Mouse (Mus musculus) midbrain, embryonic 15.5 days (tissue): ENCODE results near the gene Cad. TPM values are rescaled to one million over a fixed set of nuclear protein-coding genes. Genes with fewer than 3 reads are reported as not detected.
"Not testable (repeated sequence)": the region's sequence is repeated elsewhere in the genome, so short reads cannot be mapped to it uniquely, and the experiment has no call there.

Experiments used
- ATAC-seq: fragments of 200-750 bp; cut with Nextera tagmentation; replicated peaks from 2 replicates; pipeline ENCODE4 v1.8.0; 2017; ENCODE audit warnings: moderate TSS enrichment
- H3K27ac ChIP-seq: fragments of 300-500 bp; sonication (generic); 2 replicates; pipeline ENCODE4 v1.5.1; 2015; ENCODE audit warnings: mild to moderate bottlenecking, inconsistent platforms
- H3K27me3 ChIP-seq: fragments of 300-500 bp; sonication (generic); replicated peaks from 2 replicates; pipeline ENCODE4 v1.6.1; 2015; ENCODE audit warnings: inconsistent platforms
- H3K36me3 ChIP-seq: fragments of 300-500 bp; sonication (generic); replicated peaks from 2 replicates; pipeline ENCODE4 v1.6.1; 2015; ENCODE audit warnings: inconsistent platforms
- H3K4me1 ChIP-seq: fragments of 300-500 bp; sonication (generic); 2 replicates; pipeline ENCODE4 v1.6.1; 2015; ENCODE audit warnings: inconsistent platforms
- H3K4me2 ChIP-seq: fragments of 300-500 bp; sonication (generic); 2 replicates; pipeline ENCODE4 v1.6.1; 2015; ENCODE audit warnings: inconsistent platforms, mild to moderate bottlenecking, moderate library complexity
- H3K4me3 ChIP-seq: fragments of 300-500 bp; sonication (generic); 2 replicates; pipeline ENCODE4 v1.5.1; 2015; ENCODE audit warnings: mild to moderate bottlenecking, inconsistent platforms
- H3K9ac ChIP-seq: fragments of 300-500 bp; sonication (generic); 2 replicates; pipeline ENCODE4 v1.6.1; 2015; ENCODE audit warnings: mild to moderate bottlenecking, inconsistent platforms
- H3K9me3 ChIP-seq: fragments of 300-500 bp; sonication (generic); 2 replicates; pipeline ENCODE4 v1.6.1; 2016; ENCODE audit warnings: inconsistent platforms
- WGBS: fragments of 180-500 bp; shearing (Covaris S2); methylation state at CpG from one replicate; pipeline ENCODE4 v1.1.7; 2015; ENCODE audit warnings: mixed read lengths; 5-methylcytosine and 5-hydroxymethylcytosine counted together
- polyA plus RNA-seq: library from polyadenylated mRNA; unstranded; fragments of >200 nt; fragmentation: Nextera tagmentation; extraction: Ambion mirVana; gene quantifications from 2 replicates; pipeline ENCODE4 v1.2.1, GENCODE M21; 2015

The Cad gene
- 14.9 and 16.2 TPM in 2 replicates for polyA plus RNA-seq

DNA sequence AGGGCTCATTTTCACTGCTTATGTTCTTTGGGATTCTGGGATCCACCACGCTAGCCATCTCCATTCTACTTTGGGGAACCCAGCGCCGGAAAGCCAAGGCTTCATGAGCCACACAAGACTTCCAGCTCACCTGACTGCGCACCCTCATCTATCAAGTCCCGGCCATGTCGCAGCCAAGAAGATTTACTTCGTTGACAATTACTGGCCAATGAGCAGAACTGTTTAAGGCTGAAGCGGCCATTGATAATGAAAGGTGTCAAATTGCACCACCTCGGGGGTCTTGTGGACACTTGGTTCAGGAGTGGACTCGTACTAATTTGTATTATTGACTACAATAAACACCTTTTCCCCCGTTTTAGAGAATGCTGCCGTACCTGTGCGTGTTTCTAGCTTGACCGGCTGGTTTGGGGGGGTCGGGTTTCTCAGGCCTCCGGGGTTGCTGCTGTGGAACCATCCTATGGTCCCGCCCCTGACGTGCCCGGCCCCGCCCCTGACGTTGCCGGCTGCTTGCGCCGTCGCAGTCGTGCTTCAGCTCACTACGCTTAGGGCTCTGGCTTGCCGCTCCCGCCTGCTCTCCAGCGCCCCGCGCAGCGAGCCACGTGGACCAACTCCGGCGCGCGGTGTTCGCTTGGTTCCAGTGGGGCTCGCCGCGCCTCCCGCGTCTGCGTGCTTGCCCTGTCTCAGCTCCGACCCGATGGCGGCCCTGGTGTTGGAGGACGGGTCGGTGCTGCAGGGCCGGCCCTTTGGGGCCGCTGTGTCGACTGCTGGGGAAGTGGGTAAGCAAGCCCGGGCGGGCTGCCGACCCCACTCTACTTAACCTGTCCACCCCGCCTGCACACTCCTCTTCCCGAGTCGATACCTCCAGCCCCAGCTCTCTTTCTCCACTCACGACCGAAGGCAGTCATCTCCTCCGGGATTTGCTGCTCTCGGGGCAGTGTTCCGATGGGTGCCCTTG, at the start of gene Cad:
Cad (plus strand) TSS at position 520 of the 955 bp plus-strand sequence.
- H3K4me3 ChIP-seq: peak within 1 kb of the TSS; percentile 76
- peak within 1 kb of the TSS; percentile 70 for H3K9ac ChIP-seq
- H3K36me3 ChIP-seq: 0 out of 2 replicates have a peak, but pooled peaks cover 8% of the 10 kb centered on the region
- peaks cover 25% of the 10 kb centered on the region for H3K4me1 ChIP-seq
- no peaks in the 10 kb centered on the region for H3K27me3 ChIP-seq
- H3K9me3 ChIP-seq: no peaks in the 10 kb centered on the region
- H3K27ac ChIP-seq: peak within 1 kb of the TSS; percentile 78
- under 1% methylated on average over 64 of the region's 64 CpGs for whole genome bisulfite sequencing
- H3K4me2 ChIP-seq: peak within 1 kb of the TSS; percentile 97
- peak; percentile 98 for ATAC-seq

DNA sequence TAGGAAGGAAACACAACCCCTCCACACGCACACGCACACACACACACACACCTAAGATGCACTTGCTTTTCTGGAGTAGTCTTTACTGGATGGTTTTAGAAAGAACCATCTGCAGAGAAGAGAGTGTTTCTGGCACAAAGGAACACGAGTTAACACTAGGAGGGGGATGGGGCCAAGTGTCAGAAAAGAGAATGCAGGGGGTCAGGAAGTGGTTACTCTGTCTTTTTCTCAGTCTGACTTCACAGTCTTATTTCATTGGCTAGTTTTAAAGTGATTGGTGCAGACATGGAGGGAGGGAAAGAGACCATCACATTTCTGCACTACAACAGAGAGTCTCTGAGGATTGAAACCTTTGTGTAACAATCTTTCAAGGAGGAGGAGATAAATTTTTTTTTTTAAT, 41.8 kb upstream of the Cad start:
- H3K36me3 ChIP-seq: no peaks in the 10 kb centered on the region
- no peaks in the 10 kb centered on the region for H3K27me3 ChIP-seq
- no peak for ATAC-seq
- H3K4me2 ChIP-seq: no peak overlapping the region
- no peak overlapping the region for H3K9ac ChIP-seq
- H3K27ac ChIP-seq: no peak overlapping the region
- H3K4me3 ChIP-seq: no peak overlapping the region
- no peaks in the 10 kb centered on the region for H3K4me1 ChIP-seq
- H3K9me3 ChIP-seq: no peaks in the 10 kb centered on the region
- 77% methylated on average over 3 of the region's 3 CpGs for WGBS

DNA sequence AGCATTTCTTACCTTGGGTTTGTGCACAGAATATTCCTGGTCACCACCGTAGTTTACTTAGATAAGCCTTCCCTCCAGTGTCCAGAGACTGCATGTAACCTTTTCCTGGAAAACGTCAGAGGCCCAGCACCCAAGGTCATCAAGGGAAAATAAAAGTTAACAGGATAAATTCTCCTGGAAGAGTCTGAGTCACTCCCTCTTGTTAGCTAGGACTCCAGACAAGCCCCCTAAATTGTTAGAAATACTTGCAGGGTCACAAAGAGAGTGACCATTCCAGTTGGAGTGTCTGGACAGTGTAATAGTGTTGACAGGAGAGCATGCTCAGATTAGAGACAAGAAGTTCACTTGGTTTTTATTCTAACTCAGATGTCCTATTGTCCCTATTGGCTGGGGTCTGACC, 38.7 kb upstream of the Cad start:
- H3K27ac ChIP-seq: no peak overlapping the region
- no peak overlapping the region for H3K9ac ChIP-seq
- no peaks in the 10 kb centered on the region for H3K27me3 ChIP-seq
- no peaks in the 10 kb centered on the region for H3K9me3 ChIP-seq
- ATAC-seq: no peak
- no peaks in the 10 kb centered on the region for H3K4me1 ChIP-seq
- 78% methylated on average over 2 of the region's 2 CpGs for WGBS
- H3K4me2 ChIP-seq: no peak overlapping the region
- H3K36me3 ChIP-seq: no peaks in the 10 kb centered on the region
- H3K4me3 ChIP-seq: no peak overlapping the region

DNA sequence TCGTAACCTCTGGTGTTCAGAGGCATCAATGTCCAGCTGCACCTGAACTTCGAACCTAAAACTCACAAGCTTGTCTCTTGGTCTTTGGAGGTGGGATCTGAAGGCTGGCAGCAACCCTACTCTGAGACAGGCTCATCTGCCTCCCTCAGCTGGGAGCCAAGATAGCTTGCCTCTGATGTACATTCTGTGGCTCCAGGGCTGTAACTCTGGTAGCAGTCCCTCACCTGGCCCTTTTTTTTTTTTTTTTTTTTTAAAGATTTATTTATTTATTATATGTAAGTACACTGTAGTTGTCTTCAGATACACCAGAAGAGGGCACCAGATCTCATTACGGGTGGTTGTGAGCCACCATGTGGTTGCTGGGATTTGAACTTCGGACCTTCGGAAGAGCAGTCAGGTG, 32.8 kb upstream of the Cad start:
- WGBS: 86% methylated on average over 5 of the region's 5 CpGs
- H3K27me3 ChIP-seq: not testable (repeated sequence)

DNA sequence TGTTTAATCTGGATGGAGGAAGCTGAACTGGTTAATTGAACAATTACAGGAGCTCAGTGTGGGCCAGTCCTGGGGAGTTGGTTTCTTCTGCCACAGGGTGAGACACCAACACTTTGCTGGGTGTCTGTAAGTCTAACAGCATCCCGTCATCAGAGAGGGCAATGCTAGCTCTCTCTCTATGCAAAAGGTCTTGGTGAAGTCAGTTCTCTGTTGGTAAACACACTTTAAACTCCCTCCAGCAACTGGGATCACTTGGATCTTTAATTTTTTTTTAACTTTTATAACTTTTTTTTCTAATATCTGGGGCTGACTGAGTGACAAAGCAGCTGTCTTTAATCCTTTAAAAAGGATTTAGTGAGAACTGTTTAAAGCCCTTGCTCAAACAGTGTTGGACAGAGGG, 31.9 kb upstream of the Cad start:
- Histone ChIP-seq H3K4me2 (no peak overlapping the region), H3K27me3 (no peaks in the 10 kb centered on the region), H3K27ac (no peak overlapping the region), H3K4me1 (peaks cover 3% of the 10 kb centered on the region), H3K36me3 (no peaks in the 10 kb centered on the region), H3K9me3 (no peaks in the 10 kb centered on the region), H3K4me3 (no peak overlapping the region), H3K9ac (no peak overlapping the region)
- 20% methylated on average over 1 of the region's 1 CpGs for WGBS
- no peak for ATAC-seq

More for the DNA sequence above, 32.8 kb upstream of the Cad start:
- ATAC-seq, H3K4me3 ChIP-seq, H3K9ac ChIP-seq, H3K4me1 ChIP-seq, H3K9me3 ChIP-seq, H3K4me2 ChIP-seq, H3K36me3 ChIP-seq, H3K27ac ChIP-seq: not testable (repeated sequence)

DNA sequence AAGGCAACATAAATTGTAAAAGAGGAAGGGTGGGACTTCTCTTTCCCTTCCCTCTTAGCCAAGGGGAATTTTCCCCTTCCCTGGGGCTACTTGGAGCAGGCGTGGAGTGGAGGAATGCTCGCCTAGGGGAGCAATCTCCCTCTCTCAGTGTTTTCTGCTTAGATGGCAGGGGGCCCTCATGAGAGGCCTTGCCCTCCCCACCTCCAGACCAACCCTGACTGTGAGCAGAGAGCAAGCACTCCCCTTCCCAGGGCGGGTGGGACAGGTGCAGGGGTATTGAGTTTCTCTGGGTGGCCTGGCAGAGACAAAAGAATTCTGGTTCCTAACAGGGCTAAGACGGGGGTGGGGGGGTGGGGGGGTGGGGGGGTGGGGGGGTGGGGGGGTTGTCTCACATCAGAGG, 31.3 kb upstream of the Cad start:
- H3K27ac ChIP-seq: no peak overlapping the region
- no peak overlapping the region for H3K4me2 ChIP-seq
- H3K9ac ChIP-seq: no peak overlapping the region
- peaks cover 3% of the 10 kb centered on the region for H3K4me1 ChIP-seq
- no peaks in the 10 kb centered on the region for H3K27me3 ChIP-seq
- no peaks in the 10 kb centered on the region for H3K9me3 ChIP-seq
- H3K36me3 ChIP-seq: no peaks in the 10 kb centered on the region
- WGBS: 7% methylated on average over 3 of the region's 4 CpGs
- H3K4me3 ChIP-seq: no peak overlapping the region
- no peak for ATAC-seq

DNA sequence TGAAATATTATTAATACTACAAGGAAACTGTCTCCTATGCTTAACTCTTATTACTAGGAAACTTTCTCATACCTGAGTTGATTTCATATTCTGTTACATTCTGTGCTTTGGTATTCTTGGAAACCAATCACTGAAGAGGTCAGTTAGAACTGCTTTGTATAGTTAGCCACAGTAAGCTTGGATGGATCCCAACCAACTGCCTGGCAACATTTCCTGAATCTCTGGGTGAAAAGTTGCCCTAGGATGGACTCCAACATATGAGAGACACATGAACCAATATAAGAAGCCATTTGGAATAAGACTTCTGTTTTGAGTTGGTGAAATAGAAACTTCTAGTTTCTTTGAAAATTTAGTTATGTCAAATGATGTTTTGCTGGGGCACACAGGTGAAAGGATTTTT, 29.9 kb upstream of the Cad start:
- H3K4me3 ChIP-seq: no peak overlapping the region
- no peak overlapping the region for H3K9ac ChIP-seq
- H3K27ac ChIP-seq: no peak overlapping the region
- no peak for ATAC-seq
- no peak overlapping the region for H3K4me2 ChIP-seq
- H3K4me1 ChIP-seq: peaks cover 3% of the 10 kb centered on the region
- H3K36me3 ChIP-seq: no peaks in the 10 kb centered on the region
- no peaks in the 10 kb centered on the region for H3K9me3 ChIP-seq
- no peaks in the 10 kb centered on the region for H3K27me3 ChIP-seq

DNA sequence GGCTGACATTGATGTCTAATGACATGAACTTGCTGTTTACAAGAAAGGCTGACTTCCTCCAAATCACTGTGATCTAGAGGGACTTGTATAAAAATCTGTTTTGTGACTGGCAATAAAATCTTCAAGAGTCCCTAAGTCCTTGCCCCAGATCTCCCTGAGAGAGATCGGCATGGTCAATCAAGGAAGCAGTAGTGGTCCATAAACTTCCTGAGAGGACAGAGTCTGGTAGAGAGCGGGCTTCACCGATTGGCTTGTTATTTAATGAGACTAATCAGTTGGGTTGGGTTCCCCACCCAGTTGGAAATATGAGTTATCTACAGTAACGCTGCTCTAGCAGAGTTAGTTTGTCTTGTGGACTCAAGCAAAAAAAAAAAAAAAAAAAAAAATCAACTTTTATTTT, 23.7 kb upstream of the Cad start:
- H3K4me2 ChIP-seq: no peak overlapping the region
- no peaks in the 10 kb centered on the region for H3K9me3 ChIP-seq
- no peak for ATAC-seq
- H3K27ac ChIP-seq: no peak overlapping the region
- H3K36me3 ChIP-seq: no peaks in the 10 kb centered on the region
- WGBS: 94% methylated on average over 4 of the region's 4 CpGs
- no peaks in the 10 kb centered on the region for H3K4me1 ChIP-seq
- no peak overlapping the region for H3K4me3 ChIP-seq
- no peaks in the 10 kb centered on the region for H3K27me3 ChIP-seq
- no peak overlapping the region for H3K9ac ChIP-seq

DNA sequence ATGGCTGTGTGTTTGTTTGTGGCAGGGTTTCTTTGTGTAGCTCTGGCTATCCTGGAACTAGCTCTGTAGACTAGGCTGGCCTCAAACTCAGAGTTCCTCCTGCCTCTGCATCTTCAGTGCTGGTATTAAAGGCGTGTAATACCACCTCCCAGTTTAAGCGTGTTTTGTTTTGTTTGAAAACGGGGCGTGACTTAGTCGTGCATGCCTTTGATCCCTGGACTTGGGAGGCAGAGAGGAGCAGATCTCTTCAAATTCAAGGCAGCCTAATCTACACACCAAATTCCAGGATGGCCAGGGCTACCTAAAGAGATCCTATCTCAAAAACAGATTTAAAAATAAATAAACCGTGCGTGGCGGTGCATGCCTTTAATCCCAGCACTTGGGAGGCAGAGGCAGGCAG, 23.1 kb upstream of the Cad start:
- Histone ChIP-seq H3K36me3 (0 out of 2 replicates have a peak, but pooled peaks cover 3% of the 10 kb centered on the region), H3K4me3 (no peak overlapping the region), H3K4me2 (no peak overlapping the region), H3K27me3 (no peaks in the 10 kb centered on the region), H3K9me3 (no peaks in the 10 kb centered on the region), H3K4me1 (no peaks in the 10 kb centered on the region), H3K9ac (no peak overlapping the region), H3K27ac (no peak overlapping the region)
- ATAC-seq: no peak
- 84% methylated on average over 8 of the region's 8 CpGs for WGBS

DNA sequence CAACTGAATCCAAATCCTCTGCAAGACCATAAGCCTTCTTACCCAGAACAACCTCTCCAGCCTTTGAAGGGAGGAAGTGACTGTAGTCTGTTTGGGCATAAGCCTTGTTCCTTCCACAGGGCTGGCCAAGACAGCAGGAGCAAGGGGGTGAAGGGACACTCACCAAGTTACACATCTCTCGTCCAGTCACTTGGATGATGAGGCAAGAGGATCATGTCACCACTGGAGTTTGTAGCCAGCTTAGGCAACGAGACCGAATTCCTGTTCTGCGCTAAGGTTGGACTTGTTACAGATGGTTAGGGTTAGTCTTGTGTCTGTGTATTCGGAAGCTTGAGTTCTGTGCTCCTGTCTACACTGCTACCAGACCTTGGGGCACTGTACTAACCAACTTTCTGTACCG, 19.9 kb upstream of the Cad start:
- Histone ChIP-seq H3K27me3 (no peaks in the 10 kb centered on the region), H3K4me3 (no peak overlapping the region), H3K36me3 (peaks cover 19% of the 10 kb centered on the region), H3K27ac (no peak overlapping the region), H3K9me3 (no peaks in the 10 kb centered on the region), H3K4me2 (no peak overlapping the region), H3K4me1 (no peaks in the 10 kb centered on the region), H3K9ac (no peak overlapping the region)
- WGBS: 91% methylated on average over 6 of the region's 6 CpGs
- no peak for ATAC-seq

DNA sequence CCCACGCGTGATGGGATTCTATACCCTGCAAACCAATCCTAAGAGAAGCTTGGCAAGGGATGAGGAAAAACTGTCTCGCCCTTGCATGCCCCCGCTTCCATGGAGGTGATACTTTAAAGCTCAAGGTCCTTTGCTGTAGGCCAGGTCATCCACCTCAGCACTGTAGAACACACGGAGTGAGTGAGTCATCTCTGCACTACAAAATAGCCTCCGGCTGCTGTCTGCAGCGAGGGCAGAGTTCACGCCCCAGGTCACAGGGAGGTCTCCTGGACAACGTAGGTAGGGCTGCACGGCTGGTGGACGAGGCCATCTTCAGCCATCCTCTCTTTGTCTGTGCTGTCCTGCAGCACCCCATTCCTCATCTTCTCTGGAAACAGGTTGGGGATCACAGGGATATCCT, 18.0 kb upstream of the Cad start:
- H3K4me2 ChIP-seq, H3K9me3 ChIP-seq, H3K27me3 ChIP-seq, H3K4me3 ChIP-seq, H3K27ac ChIP-seq, ATAC-seq, H3K4me1 ChIP-seq, H3K9ac ChIP-seq: not testable (repeated sequence)
- peaks cover 30% of the 10 kb centered on the region for H3K36me3 ChIP-seq
- WGBS: 91% methylated on average over 11 of the region's 11 CpGs

DNA sequence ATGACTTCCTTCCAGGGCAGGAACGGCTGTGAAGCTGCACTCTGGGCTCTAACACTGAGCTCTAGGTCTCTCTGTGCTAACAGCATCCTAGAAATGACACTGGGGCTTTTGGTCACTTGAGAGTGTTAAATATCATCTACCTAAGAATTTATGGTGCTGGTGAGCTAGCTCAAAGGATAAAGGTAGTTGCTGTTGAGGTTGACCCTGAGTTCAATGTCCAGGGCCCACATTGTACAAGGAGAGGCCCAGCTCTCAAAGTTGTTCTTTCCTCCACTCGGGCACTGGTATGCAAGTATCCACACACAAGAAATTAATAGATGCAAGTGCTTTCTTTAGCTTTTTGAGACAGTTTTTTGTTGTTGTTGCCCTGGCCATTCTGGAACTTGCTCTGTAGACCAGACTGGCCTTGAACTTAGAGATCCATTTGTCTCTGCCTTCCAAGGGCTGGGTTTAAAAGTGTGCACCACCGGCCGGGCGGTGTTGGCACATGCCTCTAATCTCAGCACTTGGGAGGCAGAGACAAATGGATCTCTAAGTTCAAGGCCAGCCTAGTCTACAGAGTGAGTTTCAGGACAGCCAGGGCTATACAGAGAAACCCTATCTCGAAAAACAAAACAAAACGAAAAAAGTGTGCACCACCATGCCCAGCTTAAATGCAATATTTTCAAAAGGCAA, 16.3 kb upstream of the Cad start:
- H3K27ac ChIP-seq: no peak overlapping the region
- no peaks in the 10 kb centered on the region for H3K27me3 ChIP-seq
- WGBS: 92% methylated on average over 7 of the region's 7 CpGs
- no peaks in the 10 kb centered on the region for H3K4me1 ChIP-seq
- H3K4me2 ChIP-seq: no peak overlapping the region
- H3K4me3 ChIP-seq: no peak overlapping the region
- H3K9me3 ChIP-seq: no peaks in the 10 kb centered on the region
- ATAC-seq: no peak
- peaks cover 39% of the 10 kb centered on the region for H3K36me3 ChIP-seq
- no peak overlapping the region for H3K9ac ChIP-seq
